Mouse (Mus musculus) cerebellum, adult 2 months (tissue): ENCODE measurements around the gene BC025446.

Source experiments
- CTCF ChIP-seq: fragments of 200-500 bp; IDR thresholded peaks from 2 replicates; pipeline ENCODE4 v1.5.1; 2011; ENCODE audit warnings: low read depth, mild to moderate bottlenecking, control low read depth, low read length, moderate library complexity, borderline replicate concordance; ENCODE audit not compliant: insufficient read depth
- POLR2A ChIP-seq: fragments of 200-500 bp; IDR thresholded peaks from 2 replicates; pipeline ENCODE4 v1.6.1; 2011; ENCODE audit warnings: low read length, control low read depth, borderline replicate concordance; ENCODE audit not compliant: insufficient read depth

GRCm38 (mm10) chr15:75237736-75238288 lies 21.6 kb downstream of the BC025446 start:
- TF ChIP-seq POLR2A (no peak), CTCF (no peak)
